Mouse (Mus musculus) intestine, embryonic 16.5 days (tissue): ENCODE measurements around the gene Slc25a54. TPM values are rescaled to one million over a fixed set of nuclear protein-coding genes. Genes with fewer than 3 reads are reported as not detected.

Experiments
- ATAC-seq: fragments of 200-750 bp; cut with Nextera tagmentation; 2 replicates; pipeline ENCODE4 v1.8.0; 2017; ENCODE audit warnings: moderate TSS enrichment, moderate library complexity
- H3K27ac ChIP-seq: fragments of 300-500 bp; sonication (generic); 2 replicates; pipeline ENCODE4 v1.5.1; 2014; ENCODE audit warnings: mild to moderate bottlenecking, low read length
- H3K27me3 ChIP-seq: fragments of 300-500 bp; sonication (generic); replicated peaks from 2 replicates; pipeline ENCODE4 v1.6.1; 2014; ENCODE audit warnings: low read length, control low read depth, mixed read lengths; ENCODE audit not compliant: control insufficient read depth, insufficient read depth
- H3K36me3 ChIP-seq: fragments of 300-500 bp; sonication (generic); 2 replicates; pipeline ENCODE4 v1.6.1; 2014; ENCODE audit warnings: low read length, control low read depth; ENCODE audit not compliant: control insufficient read depth, insufficient read depth
- H3K4me1 ChIP-seq: fragments of 300-500 bp; sonication (generic); 2 replicates; pipeline ENCODE4 v1.6.1; 2014; ENCODE audit warnings: low read length, control low read depth, mixed read lengths; ENCODE audit not compliant: control insufficient read depth, insufficient read depth
- H3K4me2 ChIP-seq: fragments of 300-500 bp; sonication (generic); 2 replicates; pipeline ENCODE4 v1.6.1; 2014; ENCODE audit warnings: low read depth, low read length, control low read depth
- H3K4me3 ChIP-seq: fragments of 300-500 bp; sonication (generic); 2 replicates; pipeline ENCODE4 v1.5.1; 2014; ENCODE audit warnings: mild to moderate bottlenecking, low read length
- H3K9ac ChIP-seq: fragments of 300-500 bp; sonication (generic); 2 replicates; pipeline ENCODE4 v1.6.1; 2014; ENCODE audit warnings: low read depth, low read length
- H3K9me3 ChIP-seq: fragments of 300-500 bp; sonication (generic); 2 replicates; pipeline ENCODE4 v1.6.1; 2016; ENCODE audit warnings: low read length, control low read depth; ENCODE audit not compliant: control insufficient read depth
- WGBS: fragments of 180-500 bp; shearing (Covaris S2); extraction: QIAGEN DNeasy Blood & Tissue Kit; methylation state at CpG from one replicate; pipeline ENCODE4 v1.1.7; 2014; 5-methylcytosine and 5-hydroxymethylcytosine counted together
- polyA plus RNA-seq: library from polyadenylated mRNA; unstranded; fragments of >200 nt; fragmentation: Nextera tagmentation; extraction: Ambion mirVana; gene quantifications from 2 replicates; pipeline ENCODE4 v1.2.1, GENCODE M21; 2015

The Slc25a54 gene
- polyA plus RNA-seq, 1 experiment from 2014 or later = not detected

GRCm38 (mm10) chr3:109051056-109051945 is 29.0 kb upstream of the Slc25a54 start:
- H3K4me2 ChIP-seq = no peak overlapping the region
- H3K9me3 ChIP-seq = no peaks in the 10 kb centered on the region
- H3K4me1 ChIP-seq = peaks cover 12% of the 10 kb centered on the region
- peak; percentile 91 for ATAC-seq
- WGBS = 22% methylated on average over 11 of the region's 11 CpGs
- no peak overlapping the region for H3K4me3 ChIP-seq
- H3K27ac ChIP-seq = peak overlapping the region; percentile 72
- H3K9ac ChIP-seq = no peak overlapping the region
- no peaks in the 10 kb centered on the region for H3K27me3 ChIP-seq
- H3K36me3 ChIP-seq = no peaks in the 10 kb centered on the region

- Histone ChIP-seq H3K9me3 (no peaks in the 10 kb centered on the region), H3K4me3 (no peak overlapping the region), H3K27me3 (no peaks in the 10 kb centered on the region), H3K4me1 (peaks cover 12% of the 10 kb centered on the region), H3K9ac (no peak overlapping the region), H3K36me3 (no peaks in the 10 kb centered on the region), H3K27ac (no peak overlapping the region), H3K4me2 (no peak overlapping the region)
- WGBS = 79% methylated on average over 6 of the region's 6 CpGs
- no peak for ATAC-seq
These were observed 28.3 kb upstream of the Slc25a54 start for GRCm38 (mm10) chr3:109051946-109052331.

GRCm38 (mm10) chr3:109059903-109060302 is 20.4 kb upstream of the Slc25a54 start:
- WGBS = 54% methylated on average over 8 of the region's 8 CpGs
- no peak overlapping the region for H3K4me2 ChIP-seq
- no peak for ATAC-seq

GRCm38 (mm10) chr3:109062391-109062790 is 17.9 kb upstream of the Slc25a54 start:
- Histone ChIP-seq H3K4me2 (no peak overlapping the region), H3K9me3 (no peaks in the 10 kb centered on the region), H3K27me3 (no peaks in the 10 kb centered on the region), H3K4me1 (no peaks in the 10 kb centered on the region), H3K9ac (no peak overlapping the region), H3K27ac (no peak overlapping the region), H3K4me3 (no peak overlapping the region), H3K36me3 (no peaks in the 10 kb centered on the region)
- ATAC-seq = no peak
- 67% methylated on average over 7 of the region's 7 CpGs for WGBS

More at GRCm38 (mm10) chr3:109059903-109060302, 20.4 kb upstream of the Slc25a54 start:
- H3K27me3 ChIP-seq = no peaks in the 10 kb centered on the region
- H3K9me3 ChIP-seq = no peaks in the 10 kb centered on the region
- H3K36me3 ChIP-seq = no peaks in the 10 kb centered on the region
- no peak overlapping the region for H3K9ac ChIP-seq
- H3K4me1 ChIP-seq = no peaks in the 10 kb centered on the region; the same call in 1 of the 2 replicates
- no peak overlapping the region for H3K27ac ChIP-seq
- H3K4me3 ChIP-seq = no peak overlapping the region

GRCm38 (mm10) chr3:109062989-109063388 is 17.3 kb upstream of the Slc25a54 start:
- WGBS = 3% methylated on average over 6 of the region's 6 CpGs
- ATAC-seq = no peak
- Histone ChIP-seq H3K9me3 (no peaks in the 10 kb centered on the region), H3K4me1 (no peaks in the 10 kb centered on the region), H3K4me3 (no peak overlapping the region), H3K27me3 (no peaks in the 10 kb centered on the region), H3K4me2 (no peak overlapping the region), H3K9ac (no peak overlapping the region), H3K36me3 (no peaks in the 10 kb centered on the region), H3K27ac (no peak overlapping the region)

GRCm38 (mm10) chr3:109084418-109084817 is 4.1 kb downstream of the Slc25a54 start:
- no peaks in the 10 kb centered on the region for H3K27me3 ChIP-seq
- 93% methylated on average over 2 of the region's 2 CpGs for WGBS
- no peak for ATAC-seq
- no peaks in the 10 kb centered on the region for H3K9me3 ChIP-seq
- H3K27ac ChIP-seq = no peak overlapping the region
- H3K4me2 ChIP-seq = no peak overlapping the region
- no peak overlapping the region for H3K4me3 ChIP-seq
- H3K4me1 ChIP-seq = no peaks in the 10 kb centered on the region
- no peak overlapping the region for H3K9ac ChIP-seq
- H3K36me3 ChIP-seq = no peaks in the 10 kb centered on the region

- Histone ChIP-seq H3K9ac (no peak overlapping the region), H3K9me3 (no peaks in the 10 kb centered on the region), H3K27ac (no peak overlapping the region), H3K27me3 (no peaks in the 10 kb centered on the region), H3K4me3 (no peak overlapping the region), H3K4me2 (no peak overlapping the region), H3K4me1 (no peaks in the 10 kb centered on the region), H3K36me3 (no peaks in the 10 kb centered on the region)
- 18% methylated on average over 2 of the region's 2 CpGs for WGBS
- ATAC-seq = no peak
These were observed 8.2 kb downstream of the Slc25a54 start for GRCm38 (mm10) chr3:109088460-109088859.

- Histone ChIP-seq H3K36me3 (no peaks in the 10 kb centered on the region), H3K4me3 (no peak overlapping the region), H3K9me3 (no peaks in the 10 kb centered on the region), H3K9ac (no peak overlapping the region), H3K4me1 (no peaks in the 10 kb centered on the region), H3K4me2 (no peak overlapping the region), H3K27me3 (no peaks in the 10 kb centered on the region), H3K27ac (no peak overlapping the region)
- ATAC-seq = no peak
- 61% methylated on average over 8 of the region's 8 CpGs for WGBS
These were observed 24.4 kb downstream of the Slc25a54 start for GRCm38 (mm10) chr3:109104702-109105101.

- Histone ChIP-seq H3K36me3 (no peaks in the 10 kb centered on the region), H3K27me3 (no peaks in the 10 kb centered on the region), H3K4me2 (no peak overlapping the region), H3K9me3 (no peaks in the 10 kb centered on the region; the same call in 1 of the 2 replicates), H3K27ac (no peak overlapping the region), H3K4me3 (no peak overlapping the region), H3K9ac (no peak overlapping the region), H3K4me1 (no peaks in the 10 kb centered on the region)
- peak; percentile 80 for ATAC-seq
These were observed 36.9 kb downstream of the Slc25a54 start for GRCm38 (mm10) chr3:109117136-109117535.
